In genomic region chr11:95000548-95000947, GRCm38 (mm10) we compare ENCODE assay signal across 8 mouse cellular contexts. TPM values are rescaled to one million over a fixed set of nuclear protein-coding genes. Genes with fewer than 3 reads are reported as not detected.
DNase-seq lines count a peak whose midpoint lies in the region; ATAC-seq lines count a peak whose summit lies in the region.

No protein-coding gene starts in this region.

- H3K9ac ChIP-seq in forebrain, embryonic 12.5 days = peak overlapping the region; percentile 14; the same call in 1 of the 2 replicates
- H3K9ac ChIP-seq in intestine, embryonic 16.5 days (ENCODE audit: low read depth, low read length) = no peak overlapping the region
- peak overlapping the region; percentile 17; the same call in 1 of the 2 replicates for H3K9ac ChIP-seq in neural tube, embryonic 15.5 days (replicated peaks)

- peaks cover 94% of the 10 kb centered on the region for H3K36me3 ChIP-seq in forebrain, embryonic 12.5 days (replicated peaks)
- H3K36me3 ChIP-seq in intestine, embryonic 16.5 days (ENCODE audit: control insufficient read depth, insufficient read depth, low read length) = peaks cover 19% of the 10 kb centered on the region; the same call in 1 of the 2 replicates
- H3K36me3 ChIP-seq in neural tube, embryonic 15.5 days = peaks cover 82% of the 10 kb centered on the region

- H3K27me3 ChIP-seq in forebrain, embryonic 12.5 days = no peaks in the 10 kb centered on the region
- no peaks in the 10 kb centered on the region for H3K27me3 ChIP-seq in intestine, embryonic 16.5 days (replicated peaks; ENCODE audit: control insufficient read depth, insufficient read depth, low read length)
- no peaks in the 10 kb centered on the region for H3K27me3 ChIP-seq in neural tube, embryonic 15.5 days (replicated peaks)

- 62% methylated on average over 4 of the region's 4 CpGs for WGBS in forebrain, embryonic 12.5 days
- 38% methylated on average over 4 of the region's 4 CpGs for WGBS in intestine, embryonic 16.5 days
- WGBS in neural tube, embryonic 15.5 days = 31% methylated on average over 4 of the region's 4 CpGs

- no peaks in the 10 kb centered on the region for H3K9me3 ChIP-seq in forebrain, embryonic 12.5 days
- H3K9me3 ChIP-seq in intestine, embryonic 16.5 days (ENCODE audit: control insufficient read depth, low read length) = no peaks in the 10 kb centered on the region
- H3K9me3 ChIP-seq in neural tube, embryonic 15.5 days (replicated peaks) = no peaks in the 10 kb centered on the region

- peak; percentile 63 for DNase-seq in urinary bladder, postnatal 14 days (ENCODE audit: low spot score)
- no peak for DNase-seq in urinary bladder, postnatal 25 days (ENCODE audit: low spot score)
- DNase-seq in lung, adult 18-20 months = peak; percentile 80 to 84
- DNase-seq in left cerebral cortex, adult 18-20 months (ENCODE audit: low spot score in 2 of 2) = no peak
- no peak for DNase-seq in layer of hippocampus, postnatal 14 days (ENCODE audit: low spot score in 2 of 2)

- ATAC-seq in forebrain, embryonic 12.5 days (ENCODE audit: low FRiP score) = no peak
- ATAC-seq in intestine, embryonic 16.5 days = peak; percentile 12; the same call in 1 of the 2 replicates
- no peak for ATAC-seq in neural tube, embryonic 15.5 days (ENCODE audit: low FRiP score)

- peaks cover 37% of the 10 kb centered on the region for H3K4me1 ChIP-seq in forebrain, embryonic 12.5 days
- peaks cover 27% of the 10 kb centered on the region for H3K4me1 ChIP-seq in intestine, embryonic 16.5 days (ENCODE audit: control insufficient read depth, insufficient read depth, low read length)
- peaks cover 41% of the 10 kb centered on the region for H3K4me1 ChIP-seq in neural tube, embryonic 15.5 days

- H3K27ac ChIP-seq in forebrain, embryonic 12.5 days = peak overlapping the region; percentile 83
- H3K27ac ChIP-seq in intestine, embryonic 16.5 days (ENCODE audit: low read length) = peak overlapping the region; percentile 38
- peak overlapping the region; percentile 61 for H3K27ac ChIP-seq in neural tube, embryonic 15.5 days (replicated peaks)

- peak overlapping the region; percentile 15 for H3K4me2 ChIP-seq in forebrain, embryonic 12.5 days
- H3K4me2 ChIP-seq in intestine, embryonic 16.5 days (ENCODE audit: low read depth, low read length) = 0 out of 2 replicates have a peak overlapping the region, but pooled peaks have one; percentile 3
- peak overlapping the region; percentile 9; the same call in 1 of the 2 replicates for H3K4me2 ChIP-seq in neural tube, embryonic 15.5 days

- H3K4me3 ChIP-seq in forebrain, embryonic 12.5 days (replicated peaks) = no peak overlapping the region
- H3K4me3 ChIP-seq in intestine, embryonic 16.5 days (ENCODE audit: low read length) = no peak overlapping the region
- H3K4me3 ChIP-seq in neural tube, embryonic 15.5 days (replicated peaks) = no peak overlapping the region

RNA-seq across cellular contexts. Expression of gene Samd14, which starts 9.1 kb away (rescaled TPM):
- polyA plus RNA-seq in forebrain, embryonic 12.5 days (2016; fragmentation: Nextera tagmentation; extraction: Ambion mirVana) = 80.5 and 86.7 TPM in 2 replicates
- 13.2 and 13.6 TPM in 2 replicates for polyA plus RNA-seq in intestine, embryonic 16.5 days (2015; fragmentation: Nextera tagmentation; extraction: Ambion mirVana)
- 139 and 167 TPM in 2 replicates for polyA plus RNA-seq in neural tube, embryonic 15.5 days (2015; fragmentation: Nextera tagmentation; extraction: Ambion mirVana)
- 10 to 100 TPM; 25.8 to 33.7 TPM for total RNA-seq in left cerebral cortex, adult 18-20 months (2021)
- total RNA-seq in layer of hippocampus, postnatal 14 days (2021) = 10 to 100 TPM; 73.6 to 78.1 TPM

RNA-seq across cellular contexts. Expression of gene Ppp1r9b, which starts 9.7 kb away (rescaled TPM):
- polyA plus RNA-seq in forebrain, embryonic 12.5 days (2016; fragmentation: Nextera tagmentation; extraction: Ambion mirVana) = 16.6 and 17.7 TPM in 2 replicates
- polyA plus RNA-seq in intestine, embryonic 16.5 days (2015; fragmentation: Nextera tagmentation; extraction: Ambion mirVana) = 5.2 and 5.6 TPM in 2 replicates
- polyA plus RNA-seq in neural tube, embryonic 15.5 days (2015; fragmentation: Nextera tagmentation; extraction: Ambion mirVana) = 18.8 TPM in 2 replicates
- total RNA-seq in left cerebral cortex, adult 18-20 months (2021) = 100 to 1,000 TPM; 737 to 747 TPM
- total RNA-seq in layer of hippocampus, postnatal 14 days (2021) = 100 to 1,000 TPM; 705 to 706 TPM

RNA-seq across cellular contexts. Expression of gene Sgca, which starts 24.4 kb away (rescaled TPM):
- not detected in 2 replicates for polyA plus RNA-seq in forebrain, embryonic 12.5 days (2016; fragmentation: Nextera tagmentation; extraction: Ambion mirVana)
- polyA plus RNA-seq in intestine, embryonic 16.5 days (2015; fragmentation: Nextera tagmentation; extraction: Ambion mirVana) = 0.26 and 0.36 TPM in 2 replicates
- polyA plus RNA-seq in neural tube, embryonic 15.5 days (2015; fragmentation: Nextera tagmentation; extraction: Ambion mirVana) = 0.77 and 1.4 TPM in 2 replicates
- not detected for total RNA-seq in left cerebral cortex, adult 18-20 months (2021)
- total RNA-seq in layer of hippocampus, postnatal 14 days (2021) = under 1 TPM; 0.95 to 0.99 TPM

RNA-seq across cellular contexts. Expression of gene Hils1, which starts 33.2 kb away (rescaled TPM):
- not detected in 2 replicates for polyA plus RNA-seq in forebrain, embryonic 12.5 days (2016; fragmentation: Nextera tagmentation; extraction: Ambion mirVana)
- polyA plus RNA-seq in intestine, embryonic 16.5 days (2015; fragmentation: Nextera tagmentation; extraction: Ambion mirVana) = not detected in 2 replicates
- not detected in 2 replicates for polyA plus RNA-seq in neural tube, embryonic 15.5 days (2015; fragmentation: Nextera tagmentation; extraction: Ambion mirVana)
- total RNA-seq in left cerebral cortex, adult 18-20 months (2021) = not detected
- not detected for total RNA-seq in layer of hippocampus, postnatal 14 days (2021)

RNA-seq across cellular contexts. Expression of gene Pdk2, which starts 40.6 kb away (rescaled TPM):
- 17.3 and 19.4 TPM in 2 replicates for polyA plus RNA-seq in forebrain, embryonic 12.5 days (2016; fragmentation: Nextera tagmentation; extraction: Ambion mirVana)
- polyA plus RNA-seq in intestine, embryonic 16.5 days (2015; fragmentation: Nextera tagmentation; extraction: Ambion mirVana) = 42.2 and 48.2 TPM in 2 replicates
- polyA plus RNA-seq in neural tube, embryonic 15.5 days (2015; fragmentation: Nextera tagmentation; extraction: Ambion mirVana) = 24.9 and 27.1 TPM in 2 replicates
- total RNA-seq in left cerebral cortex, adult 18-20 months (2021) = 100 to 1,000 TPM; 116 to 128 TPM
- 10 to 100 TPM; 90.5 to 91.0 TPM for total RNA-seq in layer of hippocampus, postnatal 14 days (2021)

Comparison
In these comparisons a context has a peak if more than half of its experiments do, and no peak if none do; other contexts are left out.
1. DNase-seq: peak in urinary bladder, postnatal 14 days (single experiment) and lung, adult 18-20 months (2 of 2); none in urinary bladder, postnatal 25 days (single experiment), left cerebral cortex, adult 18-20 months (0 of 2) and layer of hippocampus, postnatal 14 days (0 of 2).
2. Peak in every context shown above with its lines, with median percentiles within 50 percentile points of each other: H3K27ac ChIP-seq and H3K4me2 ChIP-seq.